Mouse (Mus musculus) CH12.LX (cell line): ENCODE data around the gene Prkcq. TPM values are rescaled to one million over a fixed set of nuclear protein-coding genes. Genes with fewer than 3 reads are reported as not detected.
A peak's percentile ranks its signal among the peaks of the same experiment; 100 is the strongest.

ENCODE experiments used
- DNase-seq: peaks from one replicate; pipeline ENCODE4 v3.0.0-alpha.2; 2013; ENCODE audit errors: extremely low read depth
- H3K27ac ChIP-seq: 2 replicates; pipeline ENCODE4 v1.5.1; 2012; ENCODE audit warnings: low read depth, mild to moderate bottlenecking, control low read depth, moderate library complexity; ENCODE audit not compliant: insufficient read depth
- H3K27me3 ChIP-seq: replicated peaks from 2 replicates; pipeline ENCODE3; 2012; ENCODE audit warnings: inconsistent platforms
- H3K36me3 ChIP-seq, 2 experiments: replicated peaks in 1 of 2; 2 replicates each; pipeline versions ENCODE3 to v1.6.1; 2012; ENCODE audit warnings: inconsistent platforms in 1 of 2, low read length in 1 of 2, mild to moderate bottlenecking in 1 of 2, mixed read lengths in 1 of 2, moderate library complexity in 1 of 2; ENCODE audit not compliant: control insufficient read depth in 1 of 2, insufficient read depth in 1 of 2
- H3K4me1 ChIP-seq, 2 experiments: 2 replicates each; pipeline ENCODE4 v1.6.1; 2012; ENCODE audit warnings: inconsistent platforms in 1 of 2, moderate library complexity in 1 of 2; ENCODE audit not compliant: insufficient read depth in 2 of 2, control insufficient read depth in 1 of 2
- H3K4me2 ChIP-seq: 2 replicates; pipeline ENCODE4 v1.6.1; 2012; ENCODE audit warnings: low read depth, mild to moderate bottlenecking, control low read depth; ENCODE audit not compliant: poor library complexity, insufficient read depth, severe bottlenecking
- H3K4me3 ChIP-seq, 3 experiments: fragments of 150-350 bp in 1 of 3; sonication (generic) in 1 of 3; replicated peaks in 1 of 3; 2 replicates each; pipeline versions ENCODE3 to v1.5.1; 2011 to 2012; ENCODE audit warnings: low read depth in 2 of 3, low read length in 2 of 3, mild to moderate bottlenecking in 2 of 3, moderate library complexity in 2 of 3, control low read depth in 1 of 3, improper control_type of control experiment in 1 of 3, inconsistent platforms in 1 of 3, mixed read lengths in 1 of 3; ENCODE audit not compliant: poor library complexity in 1 of 3
- H3K79me2 ChIP-seq: replicated peaks from 2 replicates; pipeline ENCODE4 v1.6.1; 2012; ENCODE audit warnings: mild to moderate bottlenecking, moderate library complexity; ENCODE audit not compliant: control insufficient read depth, poor library complexity, insufficient read depth, severe bottlenecking; ENCODE audit errors: extremely low read depth
- H3K9ac ChIP-seq: 2 replicates; pipeline ENCODE4 v1.6.1; 2012; ENCODE audit warnings: low read depth, mild to moderate bottlenecking, control low read depth, moderate library complexity; ENCODE audit not compliant: insufficient read depth
- H3K9me3 ChIP-seq: replicated peaks from 2 replicates; pipeline ENCODE3; 2012; ENCODE audit warnings: low read length, inconsistent platforms, mixed read lengths
- BHLHE40 ChIP-seq: IDR thresholded peaks from 2 replicates; pipeline ENCODE4 v1.6.1; 2011; ENCODE audit warnings: mild to moderate bottlenecking, low read depth, low read length, improper control_type of control experiment
- CHD1 ChIP-seq: IDR thresholded peaks from 2 replicates; pipeline ENCODE4 v1.6.1; 2012; ENCODE audit warnings: low read depth, low read length, improper control_type of control experiment, inconsistent platforms
- CHD2 ChIP-seq: IDR thresholded peaks from 2 replicates; pipeline ENCODE4 v1.6.1; 2011; ENCODE audit warnings: low read length, improper control_type of control experiment
- CTCF ChIP-seq, 2 experiments: IDR thresholded peaks in 1 of 2; conservative IDR thresholded peaks in 1 of 2; 2 replicates each; pipeline ENCODE4 v1.5.1; 2011 to 2012; ENCODE audit warnings: low read depth in 2 of 2, low read length in 2 of 2, improper control_type of control experiment in 1 of 2, inconsistent platforms in 1 of 2, mild to moderate bottlenecking in 1 of 2, moderate library complexity in 1 of 2
- ELF1 ChIP-seq: IDR thresholded peaks from 2 replicates; pipeline ENCODE4 v1.6.1; 2014; ENCODE audit warnings: low read depth, mild to moderate bottlenecking, inconsistent platforms, low read length, improper control_type of control experiment
- ETS1 ChIP-seq: conservative IDR thresholded peaks from 2 replicates; pipeline ENCODE4 v1.6.1; 2012; ENCODE audit warnings: low read depth, mild to moderate bottlenecking, inconsistent platforms, low read length, improper control_type of control experiment, moderate library complexity
- GABPA ChIP-seq: IDR thresholded peaks from 2 replicates; pipeline ENCODE4 v1.6.1; 2012; ENCODE audit warnings: low read depth, low read length, improper control_type of control experiment, inconsistent platforms; ENCODE audit not compliant: insufficient replicate concordance
- IRF4 ChIP-seq: IDR thresholded peaks from 2 replicates; pipeline ENCODE4 v1.6.1; 2014; ENCODE audit warnings: low read depth, mild to moderate bottlenecking, inconsistent platforms, low read length, improper control_type of control experiment
- JUN ChIP-seq: IDR thresholded peaks from 2 replicates; pipeline ENCODE4 v1.6.1; 2011; ENCODE audit warnings: low read depth, mild to moderate bottlenecking, low read length, improper control_type of control experiment, moderate library complexity; ENCODE audit not compliant: insufficient read depth
- JUND ChIP-seq: conservative IDR thresholded peaks from 2 replicates; pipeline ENCODE4 v1.6.1; 2011; ENCODE audit warnings: low read depth, low read length, improper control_type of control experiment
- KAT2A ChIP-seq: IDR thresholded peaks from 2 replicates; pipeline ENCODE4 v1.6.1; 2012; ENCODE audit warnings: low read length, improper control_type of control experiment, inconsistent platforms; ENCODE audit not compliant: insufficient replicate concordance
- MAFK ChIP-seq: IDR thresholded peaks from 2 replicates; pipeline ENCODE4 v1.6.1; 2011; ENCODE audit warnings: low read length, improper control_type of control experiment; ENCODE audit not compliant: insufficient replicate concordance
- MAX ChIP-seq: IDR thresholded peaks from 2 replicates; pipeline ENCODE4 v1.6.1; 2011; ENCODE audit warnings: low read length, improper control_type of control experiment
- MEF2A ChIP-seq: IDR thresholded peaks from 2 replicates; pipeline ENCODE4 v1.6.1; 2014; ENCODE audit warnings: low read depth, mild to moderate bottlenecking, inconsistent platforms, low read length, improper control_type of control experiment, borderline replicate concordance
- NELFE ChIP-seq: IDR thresholded peaks from 2 replicates; pipeline ENCODE4 v1.6.1; 2011; ENCODE audit warnings: low read depth, low read length, improper control_type of control experiment
- RAD21 ChIP-seq: IDR thresholded peaks from 2 replicates; pipeline ENCODE4 v1.6.1; 2011; ENCODE audit warnings: low read depth, mild to moderate bottlenecking, low read length, improper control_type of control experiment, moderate library complexity
- SMC3 ChIP-seq: IDR thresholded peaks from 2 replicates; pipeline ENCODE4 v1.6.1; 2011; ENCODE audit warnings: low read depth, low read length, improper control_type of control experiment
- TCF12 ChIP-seq: IDR thresholded peaks from 2 replicates; pipeline ENCODE4 v1.6.1; 2014; ENCODE audit warnings: low read depth, mild to moderate bottlenecking, inconsistent platforms, low read length, improper control_type of control experiment
- ZC3H11A ChIP-seq: IDR thresholded peaks from 2 replicates; pipeline ENCODE4 v1.6.1; 2012; ENCODE audit warnings: low read depth, mild to moderate bottlenecking, inconsistent platforms, low read length, improper control_type of control experiment
- ZKSCAN1 ChIP-seq: IDR thresholded peaks from 2 replicates; pipeline ENCODE4 v1.6.1; 2012; ENCODE audit warnings: low read depth, inconsistent platforms, low read length, improper control_type of control experiment, borderline replicate concordance
- ZNF384 ChIP-seq: IDR thresholded peaks from 2 replicates; pipeline ENCODE4 v1.6.1; 2012; ENCODE audit warnings: low read depth, low read length, improper control_type of control experiment, inconsistent platforms
- dilution Hi-C: fragments of 300-500 bp; cut with MboI; formaldehyde crosslinking; loops from 2 replicates; pipeline ENCODE4 v1.14.3; 2020; ENCODE audit warnings: low sequenced_read_pairs; ENCODE audit not compliant: extremely low pct_unique_long_range_greater_than_20kb, extremely low pct_ligation_motif_present
- in situ Hi-C: fragments of 300-500 bp; cut with MboI; formaldehyde crosslinking; loops from 3 replicates; pipeline ENCODE4 v1.14.3; 2019; ENCODE audit warnings: low sequenced_read_pairs, low pct_ligation_motif_present, low pct_unique_long_range_greater_than_20kb, mixed read lengths
- polyA plus RNA-seq: library from polyadenylated mRNA; unstranded; fragments of >175 nt; gene quantifications from 2 replicates; pipeline ENCODE4 v1.2.1, GENCODE M21; 2012; ENCODE audit warnings: low read depth; ENCODE audit not compliant: insufficient read length
- total RNA-seq, 2 experiments: library from RNA; depleted of rRNA; stranded (reverse); fragments of 300-350 nt in 1 of 2; fragments of >200 nt in 1 of 2; gene quantifications; 2 replicates each; pipeline ENCODE4 v1.2.3; 2012 to 2014

Gene Prkcq
- total and polyA plus RNA-seq, 3 experiments, result not detected

- H3K9ac ChIP-seq, result no peak overlapping the region
- no peaks in the 10 kb centered on the region for H3K27me3 ChIP-seq
- dilution Hi-C loops, result no loop called here
- no peaks in the 10 kb centered on the region for H3K36me3 ChIP-seq
- no peak overlapping the region for H3K4me3 ChIP-seq
- H3K4me1 ChIP-seq, result peaks cover 5 to 11% of the 10 kb centered on the region in 2 experiments; a peak in 2 of 4 replicates
- peak; percentile 89 for TF ChIP-seq MAFK
- TF ChIP-seq JUN, result no peak
- no peak for TF ChIP-seq ZC3H11A
- TF ChIP-seq ZKSCAN1, result no peak
- TF ChIP-seq CHD2, result no peak
- TF ChIP-seq ETS1, result no peak
- no peak for TF ChIP-seq NELFE
- TF ChIP-seq JUND, result no peak
- in situ Hi-C loops, result loop anchor here (10.0 kb wide), 1 partner anchor 165 kb away; no protein-coding TSS in a partner anchor
- H3K27ac ChIP-seq, result no peak overlapping the region
- H3K4me2 ChIP-seq, result no peak overlapping the region
- no peaks in the 10 kb centered on the region for H3K9me3 ChIP-seq
- DNase-seq, result no peak
- H3K79me2 ChIP-seq, result no peaks in the 10 kb centered on the region
These were observed 108.3 kb downstream of the Prkcq start for GRCm38 (mm10) chr2:11280247-11280646.

- Histone ChIP-seq H3K4me3 (no peak overlapping the region), H3K79me2 (no peaks in the 10 kb centered on the region), H3K36me3 (no peaks in the 10 kb centered on the region), H3K9ac (no peak overlapping the region), H3K4me1 (peaks cover 0 to 8% of the 10 kb centered on the region in 2 experiments; a peak in 2 of 4 replicates), H3K27me3 (no peaks in the 10 kb centered on the region), H3K27ac (no peak overlapping the region), H3K9me3 (no peaks in the 10 kb centered on the region), H3K4me2 (no peak overlapping the region)
- DNase-seq, result no peak
- dilution Hi-C loops (no loop called here), in situ Hi-C loops (loop anchor here (10.0 kb wide), 1 partner anchor 173 kb away; no protein-coding TSS in a partner anchor)
- TF ChIP-seq KAT2A, result no peak
- TF ChIP-seq MAX, result 0 out of 2 replicates have a peak, but pooled peaks have one; percentile 27
- TF ChIP-seq TCF12, result no peak
- TF ChIP-seq ZNF384, result no peak
These were observed 116.1 kb downstream of the Prkcq start for GRCm38 (mm10) chr2:11287834-11288530.

- DNase-seq, result peak; percentile 77
- no peak overlapping the region for H3K4me3 ChIP-seq
- H3K4me1 ChIP-seq, result peaks cover 0 to 3% of the 10 kb centered on the region in 2 experiments; a peak in 2 of 4 replicates
- H3K27me3 ChIP-seq, result no peaks in the 10 kb centered on the region
- no peaks in the 10 kb centered on the region for H3K9me3 ChIP-seq
- H3K79me2 ChIP-seq, result no peaks in the 10 kb centered on the region
- dilution Hi-C loops, result no loop called here
- in situ Hi-C loops, result loop anchor here (10.0 kb wide), 1 partner anchor 174 kb away; no protein-coding TSS in a partner anchor
- H3K9ac ChIP-seq, result no peak overlapping the region
- H3K27ac ChIP-seq, result no peak overlapping the region
- H3K36me3 ChIP-seq, result no peaks in the 10 kb centered on the region
- no peak overlapping the region for H3K4me2 ChIP-seq
- TF ChIP-seq ELF1 (0 out of 2 replicates have a peak, but pooled peaks have one; percentile 15), GABPA (no peak), IRF4 (0 out of 2 replicates have a peak, but pooled peaks have one; percentile 30), CTCF (conservative IDR thresholded peaks at IDR 0.05 in 1 of 2, IDR thresholded peaks at IDR 0.05 in 1 of 2; ENCODE audit: low read depth in 2 of 2, low read length in 2 of 2) (peak; percentile 93 to 94), RAD21 (peak; percentile 77), SMC3 (peak; percentile 80), MEF2A (0 out of 2 replicates have a peak, but pooled peaks have one; percentile 19), JUND (0 out of 2 replicates have a peak, but pooled peaks have one; percentile 20), ZC3H11A (peak; percentile 45; the same call in 1 of the 2 replicates), JUN (no peak), BHLHE40 (0 out of 2 replicates have a peak, but pooled peaks have one; percentile 13), CHD1 (no peak)
- TF ChIP-seq, all 38 proteins: peak for 9
These were observed 116.6 kb downstream of the Prkcq start for GRCm38 (mm10) chr2:11288531-11288846.
